Mouse (Mus musculus): ENCODE data around the gene Erbb4. TPM values are rescaled to one million over a fixed set of nuclear protein-coding genes. Genes with fewer than 3 reads are reported as not detected.
A peak's percentile ranks its signal among the peaks of the same experiment; 100 is the strongest.

Gene Erbb4
- polyA plus RNA-seq, 1 experiment from 2014 or later = 3.4 TPM

DNA sequence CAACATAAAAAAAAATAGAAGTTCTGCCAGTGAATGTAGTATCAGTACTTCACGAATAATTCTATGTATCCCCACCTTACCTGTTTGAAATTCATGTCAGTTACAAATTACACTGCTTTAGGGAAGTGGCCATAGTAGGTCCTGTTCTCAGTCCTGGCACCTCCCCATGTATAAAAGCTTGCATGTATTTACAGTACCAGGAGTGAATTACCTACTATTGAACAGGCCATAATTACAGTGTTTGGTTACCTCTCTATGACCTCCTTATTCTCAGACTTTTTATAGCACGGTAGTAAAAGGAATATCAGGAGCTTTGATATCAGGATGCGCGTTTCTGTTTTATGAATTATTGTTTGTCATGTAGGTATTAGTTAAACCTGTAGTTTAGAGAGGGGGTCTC is 564.9 kb downstream of the Erbb4 start:
- H3K36me3 ChIP-seq = no peaks in the 10 kb centered on the region
- DNase-seq (ENCODE audit: low spot score) = no peak
- 96% methylated on average over 4 of the region's 4 CpGs for WGBS

DNA sequence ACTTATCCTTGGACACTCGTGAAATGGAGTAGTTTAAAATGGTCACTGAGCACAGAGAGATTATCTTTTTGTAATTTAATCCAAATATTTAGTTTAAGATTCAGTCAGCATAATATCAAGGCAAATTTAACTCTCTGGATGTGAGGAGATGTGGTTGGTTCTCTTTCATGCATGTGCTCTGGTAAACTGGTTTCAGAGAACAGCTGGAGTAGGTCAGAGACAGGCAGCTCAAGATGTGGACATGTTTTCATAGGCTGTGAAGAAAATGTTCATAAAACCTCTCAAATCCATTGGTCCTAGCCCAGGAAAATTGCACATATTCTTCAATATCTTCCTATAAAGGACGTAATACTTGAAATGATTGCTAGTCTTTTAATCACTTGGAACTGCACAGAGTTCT is 590.0 kb downstream of the Erbb4 start:
- Histone ChIP-seq H3K9me3 (replicated peaks) (no peaks in the 10 kb centered on the region), H3K27ac (replicated peaks) (no peak overlapping the region), H3K36me3 (no peaks in the 10 kb centered on the region), H3K27me3 (ENCODE audit: low read depth, poor library complexity, severe bottlenecking) (no peaks in the 10 kb centered on the region), H3K4me3 (no peak overlapping the region), H3K4me1 (0 out of 2 replicates have a peak, but pooled peaks cover 2% of the 10 kb centered on the region)
- no peak for DNase-seq (ENCODE audit: low spot score)
- WGBS = 84% methylated on average over 2 of the region's 2 CpGs

More for the DNA sequence above, 564.9 kb downstream of the Erbb4 start:
- Histone ChIP-seq H3K4me1 (no peaks in the 10 kb centered on the region), H3K27me3 (ENCODE audit: low read depth, poor library complexity, severe bottlenecking) (no peaks in the 10 kb centered on the region), H3K4me3 (no peak overlapping the region), H3K27ac (replicated peaks) (no peak overlapping the region), H3K9me3 (replicated peaks) (no peaks in the 10 kb centered on the region)

GRCm38 (mm10) chr1:68503873-68504272 is 604.0 kb downstream of the Erbb4 start:
- Histone ChIP-seq H3K4me3 (no peak overlapping the region), H3K4me1 (peaks cover 10% of the 10 kb centered on the region), H3K9me3 (replicated peaks) (no peaks in the 10 kb centered on the region), H3K27ac (replicated peaks) (no peak overlapping the region), H3K36me3 (no peaks in the 10 kb centered on the region), H3K27me3 (ENCODE audit: low read depth, poor library complexity, severe bottlenecking) (no peaks in the 10 kb centered on the region)
- WGBS = 100% methylated on average over 1 of the region's 1 CpGs
- no peak for DNase-seq (ENCODE audit: low spot score)

GRCm38 (mm10) chr1:68501561-68501960 is 606.3 kb downstream of the Erbb4 start:
- H3K9me3 ChIP-seq (replicated peaks) = no peaks in the 10 kb centered on the region
- H3K4me3 ChIP-seq = no peak overlapping the region
- 35% methylated on average over 4 of the region's 4 CpGs for WGBS
- H3K27me3 ChIP-seq (ENCODE audit: low read depth, poor library complexity, severe bottlenecking) = no peaks in the 10 kb centered on the region
- H3K4me1 ChIP-seq = peaks cover 10% of the 10 kb centered on the region
- H3K36me3 ChIP-seq = no peaks in the 10 kb centered on the region
- DNase-seq (ENCODE audit: low spot score) = no peak
- H3K27ac ChIP-seq (replicated peaks) = no peak overlapping the region

GRCm38 (mm10) chr1:68466390-68466960 is 641.4 kb downstream of the Erbb4 start:
- no peak for DNase-seq (ENCODE audit: low spot score)
- H3K4me3 ChIP-seq = no peak overlapping the region
- H3K27ac ChIP-seq (replicated peaks) = no peak overlapping the region
- no peaks in the 10 kb centered on the region for H3K9me3 ChIP-seq (replicated peaks)
- no peaks in the 10 kb centered on the region for H3K36me3 ChIP-seq
- H3K27me3 ChIP-seq (ENCODE audit: low read depth, poor library complexity, severe bottlenecking) = no peaks in the 10 kb centered on the region
- no peaks in the 10 kb centered on the region; the same call in 1 of the 2 replicates for H3K4me1 ChIP-seq

DNA sequence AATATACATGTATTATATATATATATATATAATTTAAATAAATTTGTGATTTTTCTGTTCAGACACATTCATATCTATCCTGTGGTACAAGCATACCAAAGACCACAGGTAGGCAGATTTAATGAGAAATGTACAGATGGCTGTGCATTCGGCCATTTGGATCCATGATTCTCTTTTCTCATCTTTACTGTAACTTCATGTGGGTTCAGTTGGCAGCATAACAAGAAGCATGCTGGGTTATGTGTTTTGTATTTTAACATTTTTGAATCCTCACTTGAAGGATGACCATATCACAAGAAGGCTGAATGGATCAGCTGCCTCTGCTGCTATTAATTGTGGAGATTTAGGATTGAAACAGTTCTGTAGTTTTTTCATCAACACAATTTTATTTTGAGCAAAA is 656.6 kb downstream of the Erbb4 start:
- Histone ChIP-seq H3K36me3 (no peaks in the 10 kb centered on the region), H3K27me3 (ENCODE audit: low read depth, poor library complexity, severe bottlenecking) (no peaks in the 10 kb centered on the region), H3K4me3 (no peak overlapping the region), H3K4me1 (peaks cover 24% of the 10 kb centered on the region), H3K27ac (replicated peaks) (no peak overlapping the region), H3K9me3 (replicated peaks) (no peaks in the 10 kb centered on the region)
- no peak for DNase-seq (ENCODE audit: low spot score)
- 85% methylated on average over 1 of the region's 1 CpGs for WGBS

- Histone ChIP-seq H3K36me3 (no peaks in the 10 kb centered on the region), H3K9me3 (replicated peaks) (no peaks in the 10 kb centered on the region), H3K4me1 (no peaks in the 10 kb centered on the region), H3K27ac (replicated peaks) (no peak overlapping the region), H3K4me3 (no peak overlapping the region), H3K27me3 (ENCODE audit: low read depth, poor library complexity, severe bottlenecking) (no peaks in the 10 kb centered on the region)
- 81% methylated on average over 5 of the region's 5 CpGs for WGBS
- DNase-seq (ENCODE audit: low spot score) = no peak
Measured at GRCm38 (mm10) chr1:68424336-68424983, 683.4 kb downstream of the Erbb4 start.

DNA sequence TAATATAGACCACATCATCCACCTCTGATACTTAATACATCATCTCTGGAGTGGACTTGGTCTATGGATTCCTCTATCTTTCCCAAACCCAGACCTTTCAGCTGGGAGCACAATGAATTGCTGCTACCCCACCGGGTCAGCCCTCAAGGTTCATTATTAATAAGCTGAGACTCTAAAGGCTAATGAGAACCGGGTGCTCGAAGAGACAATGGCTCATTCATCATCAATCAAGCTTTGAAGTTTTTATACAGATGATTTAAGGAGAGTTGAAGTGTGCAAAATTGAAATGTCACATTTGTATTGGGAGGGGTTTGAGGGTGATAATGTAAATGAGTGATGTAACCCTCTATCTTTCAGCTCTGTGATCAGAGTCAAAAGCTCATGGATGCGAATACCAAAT is 706.7 kb downstream of the Erbb4 start:
- Histone ChIP-seq H3K4me3 (no peak overlapping the region), H3K27me3 (ENCODE audit: low read depth, poor library complexity, severe bottlenecking) (no peaks in the 10 kb centered on the region), H3K4me1 (peaks cover 9% of the 10 kb centered on the region; the same call in 1 of the 2 replicates), H3K36me3 (no peaks in the 10 kb centered on the region), H3K9me3 (replicated peaks) (no peaks in the 10 kb centered on the region), H3K27ac (replicated peaks) (no peak overlapping the region)
- no peak for DNase-seq (ENCODE audit: low spot score)
- WGBS = 51% methylated on average over 4 of the region's 4 CpGs

GRCm38 (mm10) chr1:68371531-68371930 is 736.3 kb downstream of the Erbb4 start:
- Histone ChIP-seq H3K4me3 (no peak overlapping the region), H3K9me3 (replicated peaks) (no peaks in the 10 kb centered on the region), H3K27me3 (ENCODE audit: low read depth, poor library complexity, severe bottlenecking) (no peaks in the 10 kb centered on the region), H3K4me1 (0 out of 2 replicates have a peak, but pooled peaks cover 6% of the 10 kb centered on the region), H3K27ac (replicated peaks) (no peak overlapping the region), H3K36me3 (no peaks in the 10 kb centered on the region)
- no peak for DNase-seq (ENCODE audit: low spot score)
- WGBS = 86% methylated on average over 2 of the region's 2 CpGs

DNA sequence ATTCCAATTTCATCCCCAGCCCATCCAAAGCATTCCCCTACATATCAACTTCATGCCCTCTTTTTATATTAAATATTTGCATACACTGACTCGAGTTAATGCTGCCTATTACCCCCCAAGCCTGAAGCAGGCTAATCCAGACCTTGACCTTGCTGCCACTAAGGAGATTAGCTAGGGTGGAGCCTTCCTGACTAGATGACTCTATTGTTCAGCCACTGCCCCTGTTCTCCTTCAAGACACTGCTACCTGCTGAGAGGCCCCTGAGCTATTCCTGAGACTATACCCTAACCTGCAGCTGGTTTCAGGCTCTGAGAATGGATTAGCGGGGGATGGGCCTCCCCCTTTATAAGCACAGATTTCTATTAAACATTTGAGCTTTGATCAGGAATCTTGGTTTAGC is 774.1 kb downstream of the Erbb4 start:
- Histone ChIP-seq H3K36me3 (no peaks in the 10 kb centered on the region), H3K9me3 (replicated peaks) (no peaks in the 10 kb centered on the region), H3K4me3 (no peak overlapping the region), H3K27ac (replicated peaks) (no peak overlapping the region), H3K4me1 (peaks cover 7% of the 10 kb centered on the region), H3K27me3 (ENCODE audit: low read depth, poor library complexity, severe bottlenecking) (no peaks in the 10 kb centered on the region)
- peak; percentile 15 for DNase-seq (ENCODE audit: low spot score)
- WGBS = 41% methylated on average over 2 of the region's 2 CpGs

GRCm38 (mm10) chr1:68305813-68306212 is 802.0 kb downstream of the Erbb4 start:
- Histone ChIP-seq H3K27me3 (ENCODE audit: low read depth, poor library complexity, severe bottlenecking) (no peaks in the 10 kb centered on the region), H3K4me3 (no peak overlapping the region), H3K27ac (replicated peaks) (no peak overlapping the region), H3K36me3 (no peaks in the 10 kb centered on the region), H3K9me3 (replicated peaks) (no peaks in the 10 kb centered on the region), H3K4me1 (peaks cover 6% of the 10 kb centered on the region)
- WGBS = 86% methylated on average over 4 of the region's 4 CpGs
- DNase-seq (ENCODE audit: low spot score) = no peak

GRCm38 (mm10) chr1:68284443-68284842 is 823.4 kb downstream of the Erbb4 start:
- DNase-seq (ENCODE audit: low spot score) = no peak
- Histone ChIP-seq H3K27me3 (ENCODE audit: low read depth, poor library complexity, severe bottlenecking) (no peaks in the 10 kb centered on the region), H3K27ac (replicated peaks) (no peak overlapping the region), H3K4me3 (no peak overlapping the region), H3K9me3 (replicated peaks) (no peaks in the 10 kb centered on the region), H3K4me1 (no peaks in the 10 kb centered on the region), H3K36me3 (no peaks in the 10 kb centered on the region)
- 90% methylated on average over 2 of the region's 2 CpGs for WGBS

- Histone ChIP-seq H3K27ac (replicated peaks) (no peak overlapping the region), H3K4me1 (no peaks in the 10 kb centered on the region), H3K36me3 (no peaks in the 10 kb centered on the region), H3K4me3 (no peak overlapping the region), H3K9me3 (replicated peaks) (no peaks in the 10 kb centered on the region), H3K27me3 (ENCODE audit: low read depth, poor library complexity, severe bottlenecking) (no peaks in the 10 kb centered on the region)
- WGBS = 66% methylated on average over 5 of the region's 5 CpGs
- no peak for DNase-seq (ENCODE audit: low spot score)
Measured at GRCm38 (mm10) chr1:68275819-68276218, 832.0 kb downstream of the Erbb4 start.
